Comparison of ENCODE assay signal across 12 mouse cellular contexts in genomic region chr8:54705743-54706142, GRCm38 (mm10).
DNase-seq lines count a peak whose midpoint lies in the region; ATAC-seq lines count a peak whose summit lies in the region.
"Had no signal": no experiment of that assay in that cellular context is flagged by ENCODE, and none has a peak within 500 bp of the region (broad histone marks: within the 10 kb centered on the region; RNA-seq: fewer than 3 reads in every experiment).

No protein-coding gene starts in this region.

- H3K27me3 ChIP-seq in kidney, embryonic 16.5 days (ENCODE audit: insufficient read depth, low read length) = no peaks in the 10 kb centered on the region

- H3K4me1 ChIP-seq in kidney, embryonic 16.5 days (ENCODE audit: insufficient read depth, low read length) = no peaks in the 10 kb centered on the region

- no peak for ATAC-seq in kidney, embryonic 16.5 days (ENCODE audit: low FRiP score, low TSS enrichment)
- peak; percentile 43 for ATAC-seq in inflammation-experienced regulatory T-cells, adult 6 months
- no peak for ATAC-seq in erythroblast, adult 5-6 weeks (replicated peaks; ENCODE audit: low FRiP score, poor library complexity, severe bottlenecking)

- no peak overlapping the region for H3K4me3 ChIP-seq in kidney, embryonic 16.5 days (ENCODE audit: low read length)
- H3K4me3 ChIP-seq: myocyte had no signal

- DNase-seq in adrenal gland, postnatal 10 days = peak; percentile 3
- DNase-seq in adrenal gland, postnatal 25 days = no peak
- DNase-seq in kidney, postnatal 14 days = peak; percentile 3
- DNase-seq in NIH3T3 (ENCODE audit: low read depth) = peak; percentile 64
- no peak for DNase-seq in right cerebral cortex, postnatal 14 days
- DNase-seq: gastrocnemius, postnatal 10 days; kidney, adult 18-20 months had no signal

- no peak overlapping the region for H3K9ac ChIP-seq in kidney, embryonic 16.5 days (replicated peaks; ENCODE audit: low read length)
- H3K9ac ChIP-seq: liver, embryonic 14.5 days had no signal

- H3K27ac ChIP-seq in kidney, embryonic 16.5 days (ENCODE audit: low read length) = no peak overlapping the region
- H3K27ac ChIP-seq: liver, embryonic 14.5 days had no signal

- H3K4me2 ChIP-seq in kidney, embryonic 16.5 days (replicated peaks; ENCODE audit: low read depth, low read length) = no peak overlapping the region

- H3K36me3 ChIP-seq in kidney, embryonic 16.5 days (ENCODE audit: insufficient read depth, low read length) = no peaks in the 10 kb centered on the region

- H3K9me3 ChIP-seq in kidney, embryonic 16.5 days (ENCODE audit: low read length) = no peaks in the 10 kb centered on the region

- 46% methylated on average over 2 of the region's 2 CpGs for WGBS in kidney, embryonic 16.5 days

Comparison
In these comparisons a context has a peak if more than half of its experiments do, and no peak if none do; other contexts are left out.
1. DNase-seq: peak in adrenal gland, postnatal 10 days (single experiment), kidney, postnatal 14 days (single experiment) and NIH3T3 (single experiment); none in adrenal gland, postnatal 25 days (single experiment) and right cerebral cortex, postnatal 14 days (single experiment).